Mouse (Mus musculus) hindbrain, embryonic 11.5 days (tissue): Measurements from ENCODE around the gene Dbx2. TPM values are rescaled to one million over a fixed set of nuclear protein-coding genes. Genes with fewer than 3 reads are reported as not detected.

Source experiments
- ATAC-seq: fragments of 200-750 bp; cut with Nextera tagmentation; 2 replicates; pipeline ENCODE4 v1.8.0; 2017; ENCODE audit warnings: mild to moderate bottlenecking, moderate TSS enrichment, moderate library complexity; ENCODE audit not compliant: low FRiP score
- DNase-seq: peaks from one replicate; pipeline ENCODE4 v3.0.0-alpha.2; 2015; ENCODE audit warnings: low spot score
- H3K27ac ChIP-seq: fragments of 300-500 bp; sonication (generic); 2 replicates; pipeline ENCODE4 v1.5.1; 2014; ENCODE audit warnings: mild to moderate bottlenecking, low read depth, low read length
- H3K27me3 ChIP-seq: fragments of 300-500 bp; sonication (generic); 2 replicates; pipeline ENCODE4 v1.6.1; 2014; ENCODE audit warnings: mild to moderate bottlenecking, low read length, moderate library complexity, mixed read lengths; ENCODE audit not compliant: control insufficient read depth, insufficient read depth
- H3K36me3 ChIP-seq: fragments of 300-500 bp; sonication (generic); 2 replicates; pipeline ENCODE4 v1.6.1; 2014; ENCODE audit warnings: mild to moderate bottlenecking, low read length, moderate library complexity, mixed read lengths; ENCODE audit not compliant: control insufficient read depth, insufficient read depth
- H3K4me1 ChIP-seq: fragments of 300-500 bp; sonication (generic); replicated peaks from 2 replicates; pipeline ENCODE4 v1.6.1; 2014; ENCODE audit warnings: low read length, mixed read lengths; ENCODE audit not compliant: control insufficient read depth, insufficient read depth
- H3K4me2 ChIP-seq: fragments of 300-500 bp; sonication (generic); replicated peaks from 2 replicates; pipeline ENCODE4 v1.6.1; 2014; ENCODE audit warnings: mild to moderate bottlenecking, low read depth, low read length
- H3K4me3 ChIP-seq: fragments of 300-500 bp; sonication (generic); 2 replicates; pipeline ENCODE4 v1.5.1; 2014; ENCODE audit warnings: low read depth, low read length
- H3K9ac ChIP-seq: fragments of 300-500 bp; sonication (generic); 2 replicates; pipeline ENCODE4 v1.6.1; 2014; ENCODE audit warnings: low read depth, low read length
- H3K9me3 ChIP-seq: fragments of 300-500 bp; sonication (generic); 2 replicates; pipeline ENCODE4 v1.6.1; 2016; ENCODE audit warnings: low read length; ENCODE audit not compliant: control insufficient read depth
- WGBS: fragments of 180-500 bp; shearing (Covaris S2); extraction: QIAGEN DNeasy Blood & Tissue Kit; methylation state at CpG from one replicate; pipeline ENCODE4 v1.1.7; 2014; 5-methylcytosine and 5-hydroxymethylcytosine counted together
- polyA plus RNA-seq: library from polyadenylated mRNA; unstranded; fragments of >200 nt; fragmentation: Nextera tagmentation; extraction: Ambion mirVana; gene quantifications from 2 replicates; pipeline ENCODE4 v1.2.1, GENCODE M21; 2014

The Dbx2 gene
- polyA plus RNA-seq, 1 experiment from 2014 or later: 7.1 TPM

DNA sequence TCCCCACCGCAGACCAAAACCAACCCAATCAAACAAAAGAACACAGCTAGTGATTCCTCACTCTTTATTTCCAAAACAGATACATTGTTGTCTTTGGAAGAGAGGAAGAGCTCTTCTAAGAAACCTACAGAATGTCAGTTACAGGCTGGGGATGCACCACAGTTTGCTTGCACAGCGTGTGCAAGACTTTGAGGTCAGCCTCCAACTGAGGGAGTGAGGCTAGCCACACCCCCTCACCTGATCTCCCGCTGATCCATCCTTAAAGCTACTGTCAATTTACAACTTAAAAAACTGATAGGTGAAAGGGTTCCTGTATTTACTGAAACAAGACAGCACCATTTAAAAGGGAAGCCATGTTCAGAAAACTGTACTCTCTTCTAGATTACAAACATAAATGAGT lies 3.9 kb downstream of the Dbx2 start:
- ATAC-seq (no peak), DNase-seq (peak; percentile 27)
- H3K4me1 ChIP-seq: 0 out of 2 replicates have a peak, but pooled peaks cover 2% of the 10 kb centered on the region
- no peaks in the 10 kb centered on the region for H3K9me3 ChIP-seq
- H3K4me3 ChIP-seq: no peak overlapping the region
- peaks cover 73% of the 10 kb centered on the region for H3K27me3 ChIP-seq
- H3K36me3 ChIP-seq: no peaks in the 10 kb centered on the region
- no peak overlapping the region for H3K27ac ChIP-seq
- H3K4me2 ChIP-seq: no peak overlapping the region
- 1% methylated on average over 3 of the region's 3 CpGs for WGBS
- no peak overlapping the region for H3K9ac ChIP-seq

DNA sequence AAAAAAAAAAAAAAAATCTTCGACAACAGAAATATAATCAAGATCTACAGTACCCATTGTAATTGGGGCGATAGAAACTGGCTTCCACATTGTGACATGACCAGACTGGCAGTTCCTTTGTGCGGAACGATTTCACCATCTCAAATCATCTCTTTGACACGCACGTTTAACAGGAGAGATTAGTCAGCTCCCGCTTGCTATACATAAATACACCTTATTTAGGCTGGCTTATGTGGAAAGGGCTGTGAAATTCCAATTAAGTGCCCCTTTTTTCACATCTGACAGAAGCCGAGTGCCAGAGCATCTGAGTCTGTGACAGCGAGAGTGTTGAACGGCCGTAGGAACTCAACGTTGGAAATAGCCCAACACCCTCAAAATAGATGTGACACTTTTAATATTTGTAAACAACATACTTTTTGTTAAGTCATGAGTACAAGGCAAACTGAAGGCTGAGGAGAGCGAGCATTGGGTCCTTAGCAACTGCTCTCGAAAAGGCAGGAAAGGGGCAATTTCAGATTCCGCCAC lies 12.2 kb downstream of the Dbx2 start:
- Histone ChIP-seq H3K9me3 (no peaks in the 10 kb centered on the region), H3K4me3 (no peak overlapping the region), H3K27me3 (peaks cover 58% of the 10 kb centered on the region), H3K4me2 (no peak overlapping the region), H3K36me3 (no peaks in the 10 kb centered on the region), H3K9ac (no peak overlapping the region), H3K4me1 (peaks cover 7% of the 10 kb centered on the region; the same call in 1 of the 2 replicates), H3K27ac (no peak overlapping the region)
- DNase-seq (no peak), ATAC-seq (no peak)
- 55% methylated on average over 15 of the region's 15 CpGs for WGBS

GRCm38 (mm10) chr15:95640347-95640746 lies 15.4 kb downstream of the Dbx2 start:
- H3K27me3 ChIP-seq: peaks cover 62% of the 10 kb centered on the region
- no peak overlapping the region for H3K9ac ChIP-seq
- no peaks in the 10 kb centered on the region for H3K9me3 ChIP-seq
- H3K36me3 ChIP-seq: no peaks in the 10 kb centered on the region
- 8% methylated on average over 11 of the region's 11 CpGs for WGBS
- H3K4me2 ChIP-seq: peak overlapping the region; percentile 20
- DNase-seq: peak; percentile 32
- H3K4me3 ChIP-seq: no peak overlapping the region
- peaks cover 7% of the 10 kb centered on the region; the same call in 1 of the 2 replicates for H3K4me1 ChIP-seq
- ATAC-seq: no peak
- H3K27ac ChIP-seq: no peak overlapping the region

DNA sequence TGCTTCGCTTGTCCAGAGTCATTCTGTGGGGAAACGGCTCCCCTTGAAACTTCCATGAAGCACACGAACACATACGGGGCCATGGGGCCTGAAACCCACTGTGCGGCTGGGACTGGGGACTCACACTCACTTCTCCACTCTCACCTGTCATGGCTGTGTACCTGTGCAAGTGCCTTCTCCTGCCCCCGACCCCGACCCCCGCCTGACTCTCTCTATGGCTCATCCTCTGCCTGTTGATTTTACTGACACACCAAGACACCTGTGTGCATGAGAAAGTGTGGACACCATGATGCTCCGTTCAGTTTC lies 16.0 kb downstream of the Dbx2 start:
- WGBS: 37% methylated on average over 9 of the region's 9 CpGs
- no peak; the same call in 1 of the 2 replicates for ATAC-seq
- peaks cover 67% of the 10 kb centered on the region for H3K27me3 ChIP-seq

GRCm38 (mm10) chr15:95639115-95639828 lies 16.5 kb downstream of the Dbx2 start:
- no peak overlapping the region for H3K4me2 ChIP-seq
- H3K9ac ChIP-seq: no peak overlapping the region

More for the DNA sequence above, 16.0 kb downstream of the Dbx2 start:
- Histone ChIP-seq H3K4me2 (no peak overlapping the region; the same call in 1 of the 2 replicates), H3K4me3 (no peak overlapping the region), H3K36me3 (no peaks in the 10 kb centered on the region), H3K27ac (no peak overlapping the region), H3K9me3 (no peaks in the 10 kb centered on the region), H3K9ac (no peak overlapping the region), H3K4me1 (peaks cover 7% of the 10 kb centered on the region; the same call in 1 of the 2 replicates)
- no peak for DNase-seq

DNA sequence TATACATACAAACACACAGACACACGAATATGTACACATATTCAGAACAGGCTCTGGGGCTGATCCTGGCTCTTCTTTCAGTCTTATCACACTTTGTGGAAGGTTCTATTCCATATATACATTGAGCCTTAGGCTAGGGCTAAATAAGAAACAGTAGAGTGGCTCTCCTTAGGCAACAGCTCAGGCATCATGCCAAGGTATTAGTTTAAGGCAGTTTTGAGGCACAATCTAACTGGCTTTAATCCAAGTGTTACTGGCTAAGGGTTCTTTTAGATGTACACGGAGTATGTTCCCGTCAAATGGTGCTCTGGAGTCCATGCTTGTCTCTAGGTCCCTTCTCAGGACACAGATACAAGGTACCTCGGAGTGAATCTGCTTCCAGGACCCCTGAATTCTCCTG lies 31.4 kb downstream of the Dbx2 start:
- DNase-seq (no peak), ATAC-seq (no peak)
- H3K27me3 ChIP-seq: no peaks in the 10 kb centered on the region
- no peaks in the 10 kb centered on the region for H3K9me3 ChIP-seq
- H3K27ac ChIP-seq: no peak overlapping the region
- no peak overlapping the region for H3K9ac ChIP-seq
- H3K4me3 ChIP-seq: no peak overlapping the region
- no peaks in the 10 kb centered on the region for H3K36me3 ChIP-seq
- no peak overlapping the region for H3K4me2 ChIP-seq
- no peaks in the 10 kb centered on the region for H3K4me1 ChIP-seq
- 91% methylated on average over 4 of the region's 4 CpGs for WGBS

More at GRCm38 (mm10) chr15:95639115-95639828, 16.5 kb downstream of the Dbx2 start:
- Histone ChIP-seq H3K4me3 (no peak overlapping the region), H3K9me3 (no peaks in the 10 kb centered on the region), H3K36me3 (no peaks in the 10 kb centered on the region), H3K27me3 (peaks cover 67% of the 10 kb centered on the region), H3K27ac (no peak overlapping the region), H3K4me1 (peaks cover 7% of the 10 kb centered on the region; the same call in 1 of the 2 replicates)
- ATAC-seq (peak; percentile 83), DNase-seq (peak; percentile 63)
- WGBS: 28% methylated on average over 20 of the region's 20 CpGs

DNA sequence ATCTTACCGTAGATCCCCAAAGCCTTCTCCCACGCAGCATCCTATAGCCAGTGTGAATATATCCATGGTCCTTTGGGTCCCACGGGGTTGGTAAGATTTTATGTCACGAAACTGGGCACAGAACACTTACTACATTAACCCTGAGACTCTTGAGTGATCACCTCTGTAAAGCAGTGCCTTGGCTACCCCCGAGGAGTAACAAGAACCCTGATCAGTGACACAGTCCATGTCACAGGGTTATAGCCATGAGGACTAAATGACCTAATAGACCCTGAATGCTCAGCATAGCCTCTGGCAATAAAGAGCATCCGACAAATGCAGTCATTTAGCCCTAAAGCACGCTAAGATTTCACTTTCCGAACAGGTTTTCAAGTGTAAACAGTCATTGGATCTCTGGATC lies 33.0 kb downstream of the Dbx2 start:
- Histone ChIP-seq H3K27me3 (no peaks in the 10 kb centered on the region), H3K4me2 (no peak overlapping the region), H3K4me3 (no peak overlapping the region), H3K36me3 (no peaks in the 10 kb centered on the region), H3K4me1 (no peaks in the 10 kb centered on the region), H3K27ac (no peak overlapping the region), H3K9ac (no peak overlapping the region), H3K9me3 (no peaks in the 10 kb centered on the region)
- ATAC-seq (no peak), DNase-seq (no peak)
- WGBS: 85% methylated on average over 8 of the region's 8 CpGs

GRCm38 (mm10) chr15:95612600-95612999 lies 43.2 kb downstream of the Dbx2 start:
- no peak for DNase-seq

DNA sequence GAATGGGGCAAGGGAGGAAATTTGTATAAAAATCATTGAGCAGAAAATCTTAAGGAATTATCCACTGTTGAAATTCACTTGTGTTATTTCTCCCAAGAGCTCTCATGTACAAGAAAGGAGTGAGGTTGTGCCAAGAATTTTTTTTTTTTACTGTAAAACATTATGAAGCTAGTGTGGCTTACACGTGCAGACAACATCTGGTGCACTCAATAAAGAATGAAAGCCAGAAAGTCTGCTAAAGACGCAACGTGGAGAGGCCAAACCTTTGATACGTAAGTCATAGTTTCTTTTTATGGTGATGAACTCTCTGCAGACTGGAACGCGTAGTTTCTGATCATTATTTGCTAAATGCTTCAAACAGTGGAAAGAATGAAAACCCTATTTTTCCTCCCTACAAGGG lies 54.6 kb downstream of the Dbx2 start:
- H3K4me2 ChIP-seq: no peak overlapping the region
- no peak overlapping the region for H3K27ac ChIP-seq
- no peaks in the 10 kb centered on the region for H3K36me3 ChIP-seq
- no peak overlapping the region for H3K9ac ChIP-seq
- no peaks in the 10 kb centered on the region for H3K9me3 ChIP-seq
- H3K4me1 ChIP-seq: no peaks in the 10 kb centered on the region
- DNase-seq: no peak
- ATAC-seq: no peak
- 88% methylated on average over 6 of the region's 6 CpGs for WGBS
- no peaks in the 10 kb centered on the region for H3K27me3 ChIP-seq
- no peak overlapping the region for H3K4me3 ChIP-seq

More at GRCm38 (mm10) chr15:95612600-95612999, 43.2 kb downstream of the Dbx2 start:
- Histone ChIP-seq H3K36me3 (no peaks in the 10 kb centered on the region), H3K27me3 (no peaks in the 10 kb centered on the region), H3K9me3 (no peaks in the 10 kb centered on the region), H3K4me2 (no peak overlapping the region), H3K4me1 (no peaks in the 10 kb centered on the region), H3K4me3 (no peak overlapping the region), H3K27ac (no peak overlapping the region), H3K9ac (no peak overlapping the region)
- WGBS: 61% methylated on average over 1 of the region's 1 CpGs
- no peak for ATAC-seq
